Mouse (Mus musculus) CH12.LX (cell line): ENCODE results near the gene Tbl3. TPM values are rescaled to one million over a fixed set of nuclear protein-coding genes. Genes with fewer than 3 reads are reported as not detected.

Experiments
- DNase-seq: peaks from one replicate; pipeline ENCODE4 v3.0.0-alpha.2; 2013; ENCODE audit errors: extremely low read depth
- H3K27ac ChIP-seq: 2 replicates; pipeline ENCODE4 v1.5.1; 2012; ENCODE audit warnings: low read depth, mild to moderate bottlenecking, control low read depth, moderate library complexity; ENCODE audit not compliant: insufficient read depth
- H3K27me3 ChIP-seq: replicated peaks from 2 replicates; pipeline ENCODE3; 2012; ENCODE audit warnings: inconsistent platforms
- H3K36me3 ChIP-seq, 2 experiments: replicated peaks in 1 of 2; 2 replicates each; pipeline versions ENCODE3 to v1.6.1; 2012; ENCODE audit warnings: inconsistent platforms in 1 of 2, low read length in 1 of 2, mild to moderate bottlenecking in 1 of 2, mixed read lengths in 1 of 2, moderate library complexity in 1 of 2; ENCODE audit not compliant: control insufficient read depth in 1 of 2, insufficient read depth in 1 of 2
- H3K4me1 ChIP-seq, 2 experiments: 2 replicates each; pipeline ENCODE4 v1.6.1; 2012; ENCODE audit warnings: inconsistent platforms in 1 of 2, moderate library complexity in 1 of 2; ENCODE audit not compliant: insufficient read depth in 2 of 2, control insufficient read depth in 1 of 2
- H3K4me2 ChIP-seq: 2 replicates; pipeline ENCODE4 v1.6.1; 2012; ENCODE audit warnings: low read depth, mild to moderate bottlenecking, control low read depth; ENCODE audit not compliant: poor library complexity, insufficient read depth, severe bottlenecking
- H3K4me3 ChIP-seq, 3 experiments: fragments of 150-350 bp in 1 of 3; sonication (generic) in 1 of 3; replicated peaks in 1 of 3; 2 replicates each; pipeline versions ENCODE3 to v1.5.1; 2011 to 2012; ENCODE audit warnings: low read depth in 2 of 3, low read length in 2 of 3, mild to moderate bottlenecking in 2 of 3, moderate library complexity in 2 of 3, control low read depth in 1 of 3, improper control_type of control experiment in 1 of 3, inconsistent platforms in 1 of 3, mixed read lengths in 1 of 3; ENCODE audit not compliant: poor library complexity in 1 of 3
- H3K79me2 ChIP-seq: replicated peaks from 2 replicates; pipeline ENCODE4 v1.6.1; 2012; ENCODE audit warnings: mild to moderate bottlenecking, moderate library complexity; ENCODE audit not compliant: control insufficient read depth, poor library complexity, insufficient read depth, severe bottlenecking; ENCODE audit errors: extremely low read depth
- H3K9ac ChIP-seq: 2 replicates; pipeline ENCODE4 v1.6.1; 2012; ENCODE audit warnings: low read depth, mild to moderate bottlenecking, control low read depth, moderate library complexity; ENCODE audit not compliant: insufficient read depth
- H3K9me3 ChIP-seq: replicated peaks from 2 replicates; pipeline ENCODE3; 2012; ENCODE audit warnings: low read length, inconsistent platforms, mixed read lengths
- CHD1 ChIP-seq: IDR thresholded peaks from 2 replicates; pipeline ENCODE4 v1.6.1; 2012; ENCODE audit warnings: low read depth, low read length, improper control_type of control experiment, inconsistent platforms
- CHD2 ChIP-seq: IDR thresholded peaks from 2 replicates; pipeline ENCODE4 v1.6.1; 2011; ENCODE audit warnings: low read length, improper control_type of control experiment
- CTCF ChIP-seq, 2 experiments: IDR thresholded peaks in 1 of 2; conservative IDR thresholded peaks in 1 of 2; 2 replicates each; pipeline ENCODE4 v1.5.1; 2011 to 2012; ENCODE audit warnings: low read depth in 2 of 2, low read length in 2 of 2, improper control_type of control experiment in 1 of 2, inconsistent platforms in 1 of 2, mild to moderate bottlenecking in 1 of 2, moderate library complexity in 1 of 2
- E2F4 ChIP-seq: IDR thresholded peaks from 2 replicates; pipeline ENCODE4 v1.6.1; 2011; ENCODE audit warnings: low read depth, low read length, improper control_type of control experiment; ENCODE audit not compliant: insufficient replicate concordance
- ELF1 ChIP-seq: IDR thresholded peaks from 2 replicates; pipeline ENCODE4 v1.6.1; 2014; ENCODE audit warnings: low read depth, mild to moderate bottlenecking, inconsistent platforms, low read length, improper control_type of control experiment
- EP300 ChIP-seq: IDR thresholded peaks from 2 replicates; pipeline ENCODE4 v1.6.1; 2011; ENCODE audit warnings: low read length, improper control_type of control experiment
- HCFC1 ChIP-seq: IDR thresholded peaks from 2 replicates; pipeline ENCODE4 v1.6.1; 2012; ENCODE audit warnings: low read depth, mild to moderate bottlenecking, inconsistent platforms, low read length, improper control_type of control experiment
- IRF4 ChIP-seq: IDR thresholded peaks from 2 replicates; pipeline ENCODE4 v1.6.1; 2014; ENCODE audit warnings: low read depth, mild to moderate bottlenecking, inconsistent platforms, low read length, improper control_type of control experiment
- JUN ChIP-seq: IDR thresholded peaks from 2 replicates; pipeline ENCODE4 v1.6.1; 2011; ENCODE audit warnings: low read depth, mild to moderate bottlenecking, low read length, improper control_type of control experiment, moderate library complexity; ENCODE audit not compliant: insufficient read depth
- JUND ChIP-seq: conservative IDR thresholded peaks from 2 replicates; pipeline ENCODE4 v1.6.1; 2011; ENCODE audit warnings: low read depth, low read length, improper control_type of control experiment
- KAT2A ChIP-seq: IDR thresholded peaks from 2 replicates; pipeline ENCODE4 v1.6.1; 2012; ENCODE audit warnings: low read length, improper control_type of control experiment, inconsistent platforms; ENCODE audit not compliant: insufficient replicate concordance
- MAFK ChIP-seq: IDR thresholded peaks from 2 replicates; pipeline ENCODE4 v1.6.1; 2011; ENCODE audit warnings: low read length, improper control_type of control experiment; ENCODE audit not compliant: insufficient replicate concordance
- MXI1 ChIP-seq: IDR thresholded peaks from 2 replicates; pipeline ENCODE4 v1.6.1; 2011; ENCODE audit warnings: mild to moderate bottlenecking, low read depth, low read length, improper control_type of control experiment
- NELFE ChIP-seq: IDR thresholded peaks from 2 replicates; pipeline ENCODE4 v1.6.1; 2011; ENCODE audit warnings: low read depth, low read length, improper control_type of control experiment
- NRF1 ChIP-seq: IDR thresholded peaks from 2 replicates; pipeline ENCODE4 v1.6.1; 2014; ENCODE audit warnings: low read depth, mild to moderate bottlenecking, inconsistent platforms, low read length, improper control_type of control experiment, moderate library complexity
- PAX5 ChIP-seq: IDR thresholded peaks from 2 replicates; pipeline ENCODE4 v1.6.1; 2012; ENCODE audit warnings: low read length, inconsistent platforms, mixed read lengths
- POLR2A ChIP-seq: IDR thresholded peaks from 2 replicates; pipeline ENCODE4 v1.6.1; 2011; ENCODE audit warnings: low read depth, mild to moderate bottlenecking, improper control_type of control experiment, low read length
- POLR2AphosphoS2 ChIP-seq: IDR thresholded peaks from 2 replicates; pipeline ENCODE4 v1.6.1; 2011; ENCODE audit warnings: low read depth, low read length, improper control_type of control experiment
- RAD21 ChIP-seq: IDR thresholded peaks from 2 replicates; pipeline ENCODE4 v1.6.1; 2011; ENCODE audit warnings: low read depth, mild to moderate bottlenecking, low read length, improper control_type of control experiment, moderate library complexity
- RCOR1 ChIP-seq: conservative IDR thresholded peaks from 2 replicates; pipeline ENCODE4 v1.6.1; 2012; ENCODE audit warnings: low read depth, mild to moderate bottlenecking, inconsistent platforms, low read length, improper control_type of control experiment
- SIN3A ChIP-seq: IDR thresholded peaks from 2 replicates; pipeline ENCODE4 v1.6.1; 2012; ENCODE audit warnings: low read length, improper control_type of control experiment, inconsistent platforms
- SMC3 ChIP-seq: IDR thresholded peaks from 2 replicates; pipeline ENCODE4 v1.6.1; 2011; ENCODE audit warnings: low read depth, low read length, improper control_type of control experiment
- TBP ChIP-seq: conservative IDR thresholded peaks from 2 replicates; pipeline ENCODE4 v1.6.1; 2011; ENCODE audit warnings: low read depth, low read length, improper control_type of control experiment
- TCF12 ChIP-seq: IDR thresholded peaks from 2 replicates; pipeline ENCODE4 v1.6.1; 2014; ENCODE audit warnings: low read depth, mild to moderate bottlenecking, inconsistent platforms, low read length, improper control_type of control experiment
- UBTF ChIP-seq: IDR thresholded peaks from 2 replicates; pipeline ENCODE4 v1.6.1; 2012; ENCODE audit warnings: low read depth, mild to moderate bottlenecking, inconsistent platforms, low read length, improper control_type of control experiment, moderate library complexity
- USF1 ChIP-seq: IDR thresholded peaks from 2 replicates; pipeline ENCODE4 v1.6.1; 2014; ENCODE audit warnings: low read depth, mild to moderate bottlenecking, inconsistent platforms, low read length, improper control_type of control experiment
- USF2 ChIP-seq: conservative IDR thresholded peaks from 2 replicates; pipeline ENCODE4 v1.6.1; 2011; ENCODE audit warnings: low read depth, low read length, improper control_type of control experiment
- ZC3H11A ChIP-seq: IDR thresholded peaks from 2 replicates; pipeline ENCODE4 v1.6.1; 2012; ENCODE audit warnings: low read depth, mild to moderate bottlenecking, inconsistent platforms, low read length, improper control_type of control experiment
- ZKSCAN1 ChIP-seq: IDR thresholded peaks from 2 replicates; pipeline ENCODE4 v1.6.1; 2012; ENCODE audit warnings: low read depth, inconsistent platforms, low read length, improper control_type of control experiment, borderline replicate concordance
- ZMIZ1 ChIP-seq: IDR thresholded peaks from 2 replicates; pipeline ENCODE4 v1.6.1; 2012; ENCODE audit warnings: low read depth, mild to moderate bottlenecking, inconsistent platforms, low read length, improper control_type of control experiment
- dilution Hi-C: fragments of 300-500 bp; cut with MboI; formaldehyde crosslinking; loops from 2 replicates; pipeline ENCODE4 v1.14.3; 2020; ENCODE audit warnings: low sequenced_read_pairs; ENCODE audit not compliant: extremely low pct_unique_long_range_greater_than_20kb, extremely low pct_ligation_motif_present
- in situ Hi-C: fragments of 300-500 bp; cut with MboI; formaldehyde crosslinking; loops from 3 replicates; pipeline ENCODE4 v1.14.3; 2019; ENCODE audit warnings: low sequenced_read_pairs, low pct_ligation_motif_present, low pct_unique_long_range_greater_than_20kb, mixed read lengths
- polyA plus RNA-seq: library from polyadenylated mRNA; unstranded; fragments of >175 nt; gene quantifications from 2 replicates; pipeline ENCODE4 v1.2.1, GENCODE M21; 2012; ENCODE audit warnings: low read depth; ENCODE audit not compliant: insufficient read length
- total RNA-seq, 2 experiments: library from RNA; depleted of rRNA; stranded (reverse); fragments of 300-350 nt in 1 of 2; fragments of >200 nt in 1 of 2; gene quantifications; 2 replicates each; pipeline ENCODE4 v1.2.3; 2012 to 2014

Gene Tbl3
- total and polyA plus RNA-seq, 3 experiments = 98.0 to 105 (median 104) TPM

DNA sequence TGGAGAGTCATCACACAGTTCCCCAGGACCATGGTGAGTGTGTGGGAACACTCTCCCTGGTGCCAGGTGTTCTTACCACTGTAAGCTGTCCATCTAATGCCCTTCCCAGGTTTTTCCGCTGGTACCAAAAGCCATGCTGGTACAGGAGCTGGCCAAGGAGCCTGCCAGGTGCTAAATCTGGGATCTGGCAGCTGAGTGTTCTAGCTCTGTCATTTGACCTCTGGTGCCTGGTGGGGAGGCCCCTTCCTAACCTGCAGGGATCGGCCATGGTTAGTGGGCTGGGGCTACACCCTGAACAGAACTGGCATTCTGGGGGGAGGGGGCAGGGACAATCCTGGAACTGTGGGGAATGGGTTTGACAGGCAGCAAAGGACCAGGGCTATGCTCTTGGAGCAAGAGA lies 20.2 kb upstream of the Tbl3 start, which contains the start of gene Rpl3l:
Gene Rpl3l (plus strand): TSS at position 203 of the 400 bp plus-strand sequence.
- H3K27me3 ChIP-seq = no peaks in the 10 kb centered on the region
- H3K4me3 ChIP-seq = no peak within 1 kb of the TSS
- H3K27ac ChIP-seq = no peak within 1 kb of the TSS
- H3K36me3 ChIP-seq = peaks cover under 1% of the 10 kb centered on the region in 2 experiments
- in situ Hi-C loops (no loop called here), dilution Hi-C loops (no loop called here)
- no peak within 1 kb of the TSS for H3K9ac ChIP-seq
- peaks cover under 1 to 23% of the 10 kb centered on the region in 2 experiments; a peak in 3 of 4 replicates for H3K4me1 ChIP-seq
- no peak for DNase-seq
- TF ChIP-seq PAX5 (no peak), ZKSCAN1 (no peak), UBTF (no peak), POLR2A (no peak), NELFE (no peak), HCFC1 (no peak), NRF1 (no peak), RAD21 (no peak), CHD2 (no peak), ZC3H11A (no peak), USF2 (no peak), TBP (no peak), RCOR1 (no peak), POLR2AphosphoS2 (no peak), ELF1 (no peak), SIN3A (no peak), MAFK (no peak), MXI1 (no peak)
- no peaks in the 10 kb centered on the region for H3K9me3 ChIP-seq
- peaks cover 11% of the 10 kb centered on the region; the same call in 1 of the 2 replicates for H3K79me2 ChIP-seq
- no peak within 1 kb of the TSS for H3K4me2 ChIP-seq

- Histone ChIP-seq H3K4me2 (no peak overlapping the region), H3K9me3 (no peaks in the 10 kb centered on the region), H3K4me1 (peaks cover 5 to 26% of the 10 kb centered on the region in 2 experiments; a peak in 3 of 4 replicates), H3K36me3 (peaks cover 16% of the 10 kb centered on the region in 2 experiments), H3K9ac (no peak overlapping the region), H3K27me3 (no peaks in the 10 kb centered on the region), H3K27ac (no peak overlapping the region), H3K79me2 (peaks cover 26% of the 10 kb centered on the region), H3K4me3 (no peak overlapping the region)
- dilution Hi-C loops (no loop called here), in situ Hi-C loops (no loop called here)
- no peak for DNase-seq
- TF ChIP-seq CHD1 = no peak
- no peak for TF ChIP-seq KAT2A
- TF ChIP-seq EP300 = no peak
- TF ChIP-seq RCOR1 = no peak
- no peak for TF ChIP-seq POLR2AphosphoS2
- TF ChIP-seq SMC3 = no peak
- no peak for TF ChIP-seq TCF12
- TF ChIP-seq CTCF (conservative IDR thresholded peaks at IDR 0.05 in 1 of 2, IDR thresholded peaks at IDR 0.05 in 1 of 2; ENCODE audit: low read depth in 2 of 2, low read length in 2 of 2) = peak in 1 of 2 experiments; percentile 57; a peak in 2 of 4 replicates
- TF ChIP-seq USF2 = no peak
- no peak for TF ChIP-seq ZKSCAN1
- TF ChIP-seq USF1 = no peak
- TF ChIP-seq ZC3H11A = no peak
- no peak for TF ChIP-seq JUN
- no peak for TF ChIP-seq UBTF
- TF ChIP-seq RAD21 = peak; percentile 11
- TF ChIP-seq IRF4 = no peak
- TF ChIP-seq MAFK = no peak
- peak; percentile 89 for TF ChIP-seq TBP
- TF ChIP-seq NRF1 = no peak
- no peak for TF ChIP-seq E2F4
- TF ChIP-seq HCFC1 = no peak
- no peak for TF ChIP-seq ZMIZ1
- no peak for TF ChIP-seq JUND
- no peak for TF ChIP-seq SIN3A
Observed at GRCm38 (mm10) chr17:24725637-24726390, 18.4 kb upstream of the Tbl3 start.
